Mouse (Mus musculus) hindbrain, embryonic 12.5 days (tissue): ENCODE data around the gene Ptpn12. TPM values are rescaled to one million over a fixed set of nuclear protein-coding genes. Genes with fewer than 3 reads are reported as not detected.

Source experiments
- ATAC-seq: fragments of 200-750 bp; cut with Nextera tagmentation; 2 replicates; pipeline ENCODE4 v1.8.0; 2017; ENCODE audit warnings: moderate TSS enrichment; ENCODE audit not compliant: low FRiP score
- H3K27ac ChIP-seq: fragments of 300-500 bp; sonication (generic); 2 replicates; pipeline ENCODE4 v1.5.1; 2016; ENCODE audit warnings: mild to moderate bottlenecking
- H3K27me3 ChIP-seq: fragments of 300-500 bp; sonication (generic); 2 replicates; pipeline ENCODE4 v1.6.1; 2016; ENCODE audit warnings: mild to moderate bottlenecking
- H3K36me3 ChIP-seq: fragments of 300-500 bp; sonication (generic); 2 replicates; pipeline ENCODE4 v1.6.1; 2016; ENCODE audit warnings: mild to moderate bottlenecking
- H3K4me1 ChIP-seq: fragments of 300-500 bp; sonication (generic); 2 replicates; pipeline ENCODE4 v1.6.1; 2016
- H3K4me2 ChIP-seq: fragments of 300-500 bp; sonication (generic); replicated peaks from 2 replicates; pipeline ENCODE4 v1.6.1; 2016; ENCODE audit warnings: mild to moderate bottlenecking
- H3K4me3 ChIP-seq: fragments of 300-500 bp; sonication (generic); 2 replicates; pipeline ENCODE4 v1.5.1; 2016; ENCODE audit warnings: mild to moderate bottlenecking
- H3K9ac ChIP-seq: fragments of 300-500 bp; sonication (generic); 2 replicates; pipeline ENCODE4 v1.6.1; 2016; ENCODE audit warnings: mild to moderate bottlenecking, moderate library complexity
- H3K9me3 ChIP-seq: fragments of 300-500 bp; sonication (generic); replicated peaks from 2 replicates; pipeline ENCODE4 v1.6.1; 2016; ENCODE audit warnings: mild to moderate bottlenecking
- WGBS: fragments of 180-500 bp; shearing (Covaris S2); methylation state at CpG from one replicate; pipeline ENCODE4 v1.1.7; 2016; 5-methylcytosine and 5-hydroxymethylcytosine counted together
- polyA plus RNA-seq: library from polyadenylated mRNA; unstranded; fragments of >200 nt; fragmentation: Nextera tagmentation; extraction: Ambion mirVana; gene quantifications from 2 replicates; pipeline ENCODE4 v1.2.1, GENCODE M21; 2016

Ptpn12 gene
- polyA plus RNA-seq, 1 experiment from 2014 or later = 30.1 TPM

- H3K27me3 ChIP-seq = no peaks in the 10 kb centered on the region
- peaks cover 79% of the 10 kb centered on the region for H3K36me3 ChIP-seq
- no peak overlapping the region for H3K9ac ChIP-seq
- no peak overlapping the region for H3K4me2 ChIP-seq
- no peak overlapping the region for H3K27ac ChIP-seq
- 95% methylated on average over 10 of the region's 10 CpGs for WGBS
- H3K4me3 ChIP-seq = no peak overlapping the region
- H3K4me1 ChIP-seq = no peaks in the 10 kb centered on the region
- H3K9me3 ChIP-seq = no peaks in the 10 kb centered on the region
- no peak for ATAC-seq
These were observed 53.9 kb downstream of the Ptpn12 start for GRCm38 (mm10) chr5:21001622-21002315.

GRCm38 (mm10) chr5:20998427-20998826 lies 57.3 kb downstream of the Ptpn12 start:
- WGBS = 93% methylated on average over 6 of the region's 6 CpGs
- Histone ChIP-seq H3K4me2 (no peak overlapping the region), H3K27ac (no peak overlapping the region), H3K9me3 (no peaks in the 10 kb centered on the region), H3K4me3 (no peak overlapping the region), H3K4me1 (no peaks in the 10 kb centered on the region), H3K27me3 (no peaks in the 10 kb centered on the region), H3K36me3 (peaks cover 88% of the 10 kb centered on the region), H3K9ac (no peak overlapping the region)
- no peak for ATAC-seq

DNA sequence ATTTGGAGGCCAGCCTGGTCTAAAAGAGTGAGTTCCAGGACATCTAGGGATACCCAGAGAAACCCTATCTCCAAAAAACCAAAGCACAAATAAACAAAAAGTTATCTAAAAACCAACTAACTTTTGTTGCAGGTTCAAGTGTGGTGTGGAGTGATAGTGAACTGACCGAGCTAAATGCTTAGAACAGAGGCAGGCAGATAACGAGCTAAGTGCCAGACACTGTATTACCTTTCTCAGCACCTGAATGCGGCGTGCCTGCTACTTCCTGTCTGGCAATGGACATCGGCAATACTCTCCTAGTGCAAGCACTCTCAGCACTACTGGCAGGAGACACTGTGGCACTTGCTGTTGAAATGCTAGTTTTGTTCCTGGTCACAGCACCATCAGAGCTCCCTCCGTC lies 58.2 kb downstream of the Ptpn12 start:
- 94% methylated on average over 6 of the region's 6 CpGs for WGBS
- H3K36me3 ChIP-seq = peaks cover 80% of the 10 kb centered on the region

GRCm38 (mm10) chr5:20990062-20990809 lies 65.5 kb downstream of the Ptpn12 start:
- Histone ChIP-seq H3K27ac (no peak overlapping the region), H3K9ac (no peak overlapping the region), H3K27me3 (no peaks in the 10 kb centered on the region), H3K4me1 (no peaks in the 10 kb centered on the region), H3K36me3 (peaks cover 72% of the 10 kb centered on the region), H3K9me3 (no peaks in the 10 kb centered on the region), H3K4me2 (no peak overlapping the region), H3K4me3 (no peak overlapping the region)
- WGBS = 97% methylated on average over 8 of the region's 8 CpGs
- ATAC-seq = no peak

More for the DNA sequence above, 58.2 kb downstream of the Ptpn12 start:
- H3K27ac ChIP-seq = no peak overlapping the region
- H3K9ac ChIP-seq = no peak overlapping the region
- H3K4me1 ChIP-seq = no peaks in the 10 kb centered on the region
- no peaks in the 10 kb centered on the region for H3K9me3 ChIP-seq
- H3K4me2 ChIP-seq = no peak overlapping the region
- no peak overlapping the region for H3K4me3 ChIP-seq
- ATAC-seq = no peak
- no peaks in the 10 kb centered on the region for H3K27me3 ChIP-seq

DNA sequence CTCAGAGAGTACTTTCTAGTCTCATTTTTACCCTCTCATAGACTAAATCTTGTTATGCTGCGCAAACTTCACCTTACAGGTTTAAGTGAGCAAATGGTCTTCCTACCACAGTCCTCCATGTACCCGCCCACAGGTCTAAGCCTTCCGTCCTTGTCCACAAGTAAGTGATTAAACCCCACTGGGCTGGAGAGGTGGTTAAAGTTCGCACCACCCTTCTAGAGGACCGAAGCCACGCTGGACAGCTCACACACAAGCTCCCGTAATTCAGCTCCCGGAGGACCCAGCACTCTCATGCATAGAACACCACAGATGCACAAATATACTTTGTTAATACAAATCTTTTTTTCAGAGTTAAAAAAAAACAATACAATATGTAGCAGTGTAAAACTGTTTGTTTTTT lies 69.4 kb downstream of the Ptpn12 start:
- 95% methylated on average over 8 of the region's 8 CpGs for WGBS
- no peak overlapping the region for H3K27ac ChIP-seq
- H3K9me3 ChIP-seq = no peaks in the 10 kb centered on the region
- no peak for ATAC-seq
- H3K9ac ChIP-seq = no peak overlapping the region
- peaks cover 55% of the 10 kb centered on the region for H3K36me3 ChIP-seq
- no peak overlapping the region for H3K4me2 ChIP-seq
- no peaks in the 10 kb centered on the region for H3K4me1 ChIP-seq
- H3K4me3 ChIP-seq = no peak overlapping the region
- no peaks in the 10 kb centered on the region for H3K27me3 ChIP-seq

GRCm38 (mm10) chr5:20983505-20983904 lies 72.2 kb downstream of the Ptpn12 start:
- Histone ChIP-seq H3K4me3 (no peak overlapping the region), H3K36me3 (peaks cover 32% of the 10 kb centered on the region), H3K4me2 (no peak overlapping the region), H3K9me3 (0 out of 2 replicates have a peak, but pooled peaks cover 4% of the 10 kb centered on the region), H3K9ac (no peak overlapping the region), H3K4me1 (no peaks in the 10 kb centered on the region), H3K27ac (no peak overlapping the region), H3K27me3 (no peaks in the 10 kb centered on the region)
- ATAC-seq = no peak

DNA sequence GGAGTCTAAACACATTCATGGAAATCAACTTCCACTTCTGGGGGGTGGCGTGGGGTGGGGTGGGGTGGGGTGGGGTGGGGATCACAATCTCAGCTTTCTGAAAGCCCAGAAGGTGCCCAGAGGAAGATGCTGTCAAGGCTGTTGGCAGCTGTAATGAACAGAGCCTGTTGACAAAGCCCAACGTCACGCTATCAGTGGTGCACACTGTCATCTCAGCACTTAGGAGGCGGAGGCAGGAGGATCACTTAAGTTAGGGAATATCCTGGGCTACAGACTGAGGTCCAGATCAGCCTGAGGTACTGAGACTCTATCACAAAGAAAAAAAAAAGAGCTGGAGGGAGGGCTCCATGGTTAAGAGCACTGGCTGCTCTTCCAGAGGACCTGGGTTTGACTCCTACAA lies 81.0 kb downstream of the Ptpn12 start:
- ATAC-seq = no peak
- H3K36me3 ChIP-seq = no peaks in the 10 kb centered on the region
- no peak overlapping the region for H3K4me2 ChIP-seq
- no peak overlapping the region for H3K9ac ChIP-seq
- no peak overlapping the region for H3K27ac ChIP-seq
- WGBS = 75% methylated on average over 4 of the region's 4 CpGs
- no peaks in the 10 kb centered on the region for H3K4me1 ChIP-seq
- H3K4me3 ChIP-seq = no peak overlapping the region
- H3K27me3 ChIP-seq = no peaks in the 10 kb centered on the region
- 0 out of 2 replicates have a peak, but pooled peaks cover under 1% of the 10 kb centered on the region for H3K9me3 ChIP-seq

GRCm38 (mm10) chr5:20973999-20974398 lies 81.7 kb downstream of the Ptpn12 start:
- no peak overlapping the region for H3K4me2 ChIP-seq
- no peak overlapping the region for H3K27ac ChIP-seq
- no peaks in the 10 kb centered on the region for H3K27me3 ChIP-seq
- no peak for ATAC-seq
- H3K36me3 ChIP-seq = no peaks in the 10 kb centered on the region
- H3K4me1 ChIP-seq = no peaks in the 10 kb centered on the region
- H3K4me3 ChIP-seq = no peak overlapping the region
- H3K9ac ChIP-seq = no peak overlapping the region
- H3K9me3 ChIP-seq = no peaks in the 10 kb centered on the region
- 11% methylated on average over 6 of the region's 7 CpGs for WGBS

DNA sequence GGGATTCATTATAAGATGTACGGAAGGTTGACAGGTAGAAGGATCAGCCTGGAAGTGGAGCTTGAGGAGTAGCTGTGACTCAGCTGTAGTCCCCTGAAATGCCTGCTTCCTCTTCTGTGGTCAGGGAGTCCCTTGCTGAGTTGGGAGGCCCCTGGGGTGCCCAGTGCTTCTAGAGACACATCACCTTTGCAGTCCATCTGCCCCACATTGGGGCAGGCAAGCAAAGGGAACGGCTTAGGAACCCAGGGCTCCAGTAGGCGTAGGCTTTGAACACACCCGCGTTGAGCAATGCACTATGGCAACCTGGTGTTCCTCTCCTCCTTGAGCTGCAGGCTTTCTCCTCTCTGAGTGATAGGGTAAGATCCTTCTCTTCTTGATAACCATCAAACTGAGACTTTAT lies 82.6 kb downstream of the Ptpn12 start:
- Histone ChIP-seq H3K4me1 (no peaks in the 10 kb centered on the region), H3K4me2 (no peak overlapping the region), H3K9ac (no peak overlapping the region), H3K4me3 (no peak overlapping the region), H3K9me3 (no peaks in the 10 kb centered on the region), H3K36me3 (no peaks in the 10 kb centered on the region), H3K27me3 (no peaks in the 10 kb centered on the region), H3K27ac (no peak overlapping the region)
- 57% methylated on average over 5 of the region's 5 CpGs for WGBS
- ATAC-seq = no peak

GRCm38 (mm10) chr5:20968963-20969362 lies 86.7 kb downstream of the Ptpn12 start:
- 66% methylated on average over 9 of the region's 9 CpGs for WGBS
- Histone ChIP-seq H3K9ac (no peak overlapping the region), H3K4me2 (no peak overlapping the region)

DNA sequence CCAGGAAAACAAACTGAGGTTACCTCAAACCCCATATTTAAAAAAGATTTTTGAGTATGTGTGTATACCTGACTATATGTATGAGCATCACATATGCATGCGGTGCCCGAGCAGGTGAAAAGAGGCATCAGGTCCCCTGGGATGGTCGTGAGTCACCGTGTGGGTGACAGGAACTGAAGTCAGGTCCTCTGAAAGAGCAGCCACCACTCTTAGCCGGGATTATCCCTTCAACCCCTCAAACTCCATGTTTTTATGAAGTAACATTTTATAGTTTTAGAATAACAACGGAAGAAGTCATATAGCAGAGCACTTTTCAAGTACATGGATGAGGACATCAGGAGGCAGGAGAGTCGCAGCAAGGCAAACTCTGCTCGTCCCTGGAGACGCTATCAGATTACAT lies 87.2 kb downstream of the Ptpn12 start:
- H3K9me3 ChIP-seq = no peaks in the 10 kb centered on the region
- H3K4me3 ChIP-seq = no peak overlapping the region
- no peaks in the 10 kb centered on the region for H3K4me1 ChIP-seq
- H3K36me3 ChIP-seq = no peaks in the 10 kb centered on the region
- 67% methylated on average over 9 of the region's 9 CpGs for WGBS
- H3K27me3 ChIP-seq = no peaks in the 10 kb centered on the region
- H3K9ac ChIP-seq = no peak overlapping the region
- no peak overlapping the region for H3K27ac ChIP-seq
- no peak for ATAC-seq
- no peak overlapping the region for H3K4me2 ChIP-seq

More at GRCm38 (mm10) chr5:20968963-20969362, 86.7 kb downstream of the Ptpn12 start:
- H3K4me1 ChIP-seq = no peaks in the 10 kb centered on the region
- H3K36me3 ChIP-seq = no peaks in the 10 kb centered on the region
- H3K27ac ChIP-seq = no peak overlapping the region
- H3K27me3 ChIP-seq = no peaks in the 10 kb centered on the region
- no peak for ATAC-seq
- H3K9me3 ChIP-seq = no peaks in the 10 kb centered on the region
- H3K4me3 ChIP-seq = no peak overlapping the region

DNA sequence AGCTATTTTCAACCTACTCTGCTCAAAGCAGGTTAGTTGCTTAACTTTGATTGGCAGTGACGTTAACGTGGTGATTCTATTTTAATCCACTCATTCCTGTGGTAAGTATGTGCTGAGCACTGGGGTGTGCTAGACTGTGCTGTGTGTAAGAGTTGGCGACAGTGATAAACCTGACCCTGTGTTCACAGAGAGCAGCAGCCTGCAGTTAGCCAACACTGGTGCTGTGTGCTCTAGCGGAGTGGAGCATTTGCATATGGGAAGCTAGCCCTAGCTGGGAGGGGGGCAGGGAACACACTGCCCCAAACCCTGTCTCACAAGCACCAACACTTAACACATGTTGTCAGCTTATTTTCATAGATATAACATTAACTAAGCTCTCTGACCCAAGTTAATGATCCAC lies 87.8 kb downstream of the Ptpn12 start:
- Histone ChIP-seq H3K9ac (no peak overlapping the region), H3K27ac (no peak overlapping the region), H3K9me3 (no peaks in the 10 kb centered on the region), H3K36me3 (no peaks in the 10 kb centered on the region), H3K4me3 (no peak overlapping the region), H3K4me2 (no peak overlapping the region), H3K4me1 (no peaks in the 10 kb centered on the region), H3K27me3 (no peaks in the 10 kb centered on the region)
- peak; percentile 67; the same call in 1 of the 2 replicates for ATAC-seq
- 48% methylated on average over 4 of the region's 4 CpGs for WGBS

DNA sequence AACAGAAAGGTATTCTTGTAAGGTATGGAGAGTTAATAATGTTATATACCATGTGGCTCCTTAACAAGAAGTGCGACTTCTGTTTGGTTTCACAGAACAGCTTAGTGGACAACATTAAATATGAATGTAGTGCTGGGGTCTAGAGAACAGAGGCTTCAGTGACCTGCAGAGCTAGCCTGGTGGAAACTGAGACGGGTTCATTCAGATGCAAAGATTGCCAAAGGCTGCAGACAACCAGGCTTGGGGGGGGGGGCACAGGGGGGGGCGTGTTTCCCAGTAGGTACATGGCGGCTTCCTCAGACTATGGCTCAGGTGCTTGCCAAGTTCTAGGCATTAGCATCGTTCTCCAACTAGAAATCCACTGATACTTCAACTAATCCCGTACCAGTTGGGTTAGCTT lies 91.3 kb downstream of the Ptpn12 start:
- no peaks in the 10 kb centered on the region for H3K27me3 ChIP-seq
- ATAC-seq = no peak
- H3K4me1 ChIP-seq = no peaks in the 10 kb centered on the region
- H3K4me3 ChIP-seq = no peak overlapping the region
- H3K27ac ChIP-seq = no peak overlapping the region
- H3K4me2 ChIP-seq = no peak overlapping the region
- H3K9ac ChIP-seq = no peak overlapping the region
- 73% methylated on average over 6 of the region's 6 CpGs for WGBS
- H3K36me3 ChIP-seq = no peaks in the 10 kb centered on the region
- no peaks in the 10 kb centered on the region for H3K9me3 ChIP-seq
